Mouse (Mus musculus) hindbrain, embryonic 10.5 days (tissue): Measurements from ENCODE around the gene Olfr803. TPM values are rescaled to one million over a fixed set of nuclear protein-coding genes. Genes with fewer than 3 reads are reported as not detected.

Experiments
- DNase-seq: peaks from one replicate; pipeline ENCODE4 v3.0.0-alpha.2; 2017; ENCODE audit warnings: low spot score
- H3K27ac ChIP-seq: fragments of 300-500 bp; sonication (generic); 2 replicates; pipeline ENCODE4 v1.5.1; 2016; ENCODE audit warnings: mild to moderate bottlenecking, moderate library complexity
- H3K27me3 ChIP-seq: fragments of 300-500 bp; sonication (generic); 2 replicates; pipeline ENCODE4 v1.6.1; 2016; ENCODE audit warnings: mild to moderate bottlenecking; ENCODE audit not compliant: poor library complexity, insufficient read depth, severe bottlenecking
- H3K36me3 ChIP-seq: fragments of 300-500 bp; sonication (generic); 2 replicates; pipeline ENCODE4 v1.6.1; 2016; ENCODE audit warnings: mild to moderate bottlenecking, moderate library complexity
- H3K4me1 ChIP-seq: fragments of 300-500 bp; sonication (generic); replicated peaks from 2 replicates; pipeline ENCODE4 v1.6.1; 2016; ENCODE audit warnings: mild to moderate bottlenecking
- H3K4me3 ChIP-seq: fragments of 300-500 bp; sonication (generic); 2 replicates; pipeline ENCODE4 v1.5.1; 2016; ENCODE audit warnings: mild to moderate bottlenecking, moderate library complexity
- H3K9me3 ChIP-seq: fragments of 300-500 bp; sonication (generic); 2 replicates; pipeline ENCODE4 v1.6.1; 2016; ENCODE audit warnings: mild to moderate bottlenecking, moderate library complexity
- WGBS: fragments of 180-500 bp; shearing (Covaris S2); methylation state at CpG from one replicate; pipeline ENCODE4 v1.1.7; 2016; 5-methylcytosine and 5-hydroxymethylcytosine counted together
- polyA plus RNA-seq: library from polyadenylated mRNA; unstranded; fragments of >200 nt; fragmentation: Nextera tagmentation; extraction: Ambion mirVana; gene quantifications from 2 replicates; pipeline ENCODE4 v1.2.1, GENCODE M21; 2016

Olfr803 gene
- polyA plus RNA-seq: not detected in 2 replicates

DNA sequence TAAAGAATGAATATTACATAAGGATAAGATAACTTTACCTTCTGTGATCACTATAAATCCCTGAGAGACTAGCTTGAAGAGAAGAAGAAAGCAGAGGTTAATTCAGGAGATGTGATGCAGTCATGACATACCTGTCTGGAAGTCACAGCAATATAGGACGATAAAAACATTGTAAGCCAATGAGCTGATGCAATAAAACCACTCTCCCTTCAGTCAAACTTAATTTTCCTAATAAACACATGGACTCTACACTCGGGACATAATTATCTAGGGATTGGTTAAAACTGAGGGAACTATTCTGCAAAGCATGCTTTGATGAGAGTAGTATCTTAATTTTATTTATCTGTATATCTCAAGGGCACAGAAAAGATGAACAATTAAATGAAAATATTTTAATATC lies at the start of gene Olfr803:
TSS of gene Olfr803 (minus strand) at position 101 of the 400 bp plus-strand sequence.
- Histone ChIP-seq H3K4me3 (no peak within 1 kb of the TSS), H3K9me3 (no peaks in the 10 kb centered on the region), H3K27ac (no peak within 1 kb of the TSS), H3K4me1 (no peaks in the 10 kb centered on the region), H3K36me3 (no peaks in the 10 kb centered on the region), H3K27me3 (no peaks in the 10 kb centered on the region)
- WGBS: 77% methylated on average over 2 of the region's 2 CpGs
- DNase-seq: no peak

DNA sequence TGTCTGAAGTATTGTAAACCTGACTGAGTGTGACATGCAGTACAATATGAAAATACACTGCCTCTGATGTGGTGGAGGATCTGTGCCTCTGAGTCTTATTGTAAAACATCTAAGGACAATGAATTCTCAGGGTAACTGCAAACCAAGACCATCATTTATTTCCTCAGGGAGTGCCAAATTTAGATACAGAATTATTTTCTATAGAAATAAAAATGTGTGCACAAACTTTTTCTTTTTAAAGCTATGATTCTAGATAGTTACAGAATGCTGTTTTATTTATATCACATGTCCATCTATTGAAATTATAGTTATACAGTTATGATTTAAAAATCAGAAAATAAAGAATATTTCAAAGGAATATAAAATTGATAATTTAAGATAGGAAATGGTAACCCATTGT lies 47.7 kb upstream of the Olfr803 start, which contains the start of gene Olfr806:
TSS of gene Olfr806 (minus strand) at position 101 of the 400 bp plus-strand sequence.
- H3K27ac ChIP-seq: no peak within 1 kb of the TSS

DNA sequence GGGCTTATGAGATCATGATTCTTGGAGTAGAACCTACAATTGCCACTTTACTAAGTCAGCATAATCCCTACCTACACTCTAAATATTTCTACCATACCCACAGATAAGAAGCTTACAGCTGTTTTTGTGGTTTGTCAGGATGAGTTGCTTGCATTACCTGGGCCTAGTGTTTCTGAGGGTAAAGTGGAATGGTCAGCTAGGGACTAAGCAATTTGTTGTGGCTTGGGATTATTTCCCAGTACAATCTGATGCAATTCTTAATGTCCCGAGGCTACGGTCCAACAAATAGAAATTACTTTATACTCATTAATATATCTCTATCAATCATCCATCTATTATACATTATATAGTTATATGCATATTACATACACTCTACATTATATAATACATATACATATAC lies 35.2 kb upstream of the Olfr803 start, which contains the start of gene Olfr805:
TSS of gene Olfr805 (minus strand) at position 101 of the 400 bp plus-strand sequence.
- DNase-seq: no peak
- WGBS: 92% methylated on average over 2 of the region's 2 CpGs

More for the DNA sequence above, 47.7 kb upstream of the Olfr803 start, which contains the start of gene Olfr806:
- Histone ChIP-seq H3K4me3 (no peak within 1 kb of the TSS), H3K4me1 (no peaks in the 10 kb centered on the region), H3K27me3 (no peaks in the 10 kb centered on the region), H3K36me3 (no peaks in the 10 kb centered on the region), H3K9me3 (no peaks in the 10 kb centered on the region)
- no peak for DNase-seq

DNA sequence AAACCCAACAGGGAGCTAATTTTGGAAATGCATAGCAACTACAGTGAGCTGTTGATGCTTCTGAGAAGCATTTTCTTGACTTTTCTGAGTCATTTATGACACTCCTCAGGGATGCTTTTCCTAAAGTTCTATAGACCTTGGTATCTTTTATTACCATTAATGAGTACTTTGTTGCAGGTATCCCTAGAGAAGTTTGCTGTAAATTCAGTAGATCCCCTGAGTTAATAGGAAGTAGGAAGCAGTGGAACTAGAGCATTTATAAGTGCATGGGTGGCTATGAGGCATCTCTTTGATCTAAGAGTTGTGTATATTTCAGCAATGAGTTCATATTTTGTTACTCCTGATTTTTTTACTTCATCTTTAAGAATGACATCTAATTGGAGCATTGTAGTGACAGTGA lies 8.8 kb upstream of the Olfr803 start, which contains the start of gene Olfr804:
TSS of gene Olfr804 (plus strand) at position 301 of the 400 bp plus-strand sequence.
- H3K27ac ChIP-seq: no peak within 1 kb of the TSS
- no peak for DNase-seq
- H3K36me3 ChIP-seq: no peaks in the 10 kb centered on the region
- H3K4me3 ChIP-seq: no peak within 1 kb of the TSS
- no peaks in the 10 kb centered on the region for H3K27me3 ChIP-seq
- H3K9me3 ChIP-seq: no peaks in the 10 kb centered on the region
- no peaks in the 10 kb centered on the region for H3K4me1 ChIP-seq

More for the DNA sequence above, 35.2 kb upstream of the Olfr803 start, which contains the start of gene Olfr805:
- H3K36me3 ChIP-seq: no peaks in the 10 kb centered on the region
- H3K4me3 ChIP-seq: no peak within 1 kb of the TSS
- H3K9me3 ChIP-seq: no peaks in the 10 kb centered on the region
- H3K27me3 ChIP-seq: no peaks in the 10 kb centered on the region
- H3K27ac ChIP-seq: no peak within 1 kb of the TSS
- no peaks in the 10 kb centered on the region for H3K4me1 ChIP-seq

DNA sequence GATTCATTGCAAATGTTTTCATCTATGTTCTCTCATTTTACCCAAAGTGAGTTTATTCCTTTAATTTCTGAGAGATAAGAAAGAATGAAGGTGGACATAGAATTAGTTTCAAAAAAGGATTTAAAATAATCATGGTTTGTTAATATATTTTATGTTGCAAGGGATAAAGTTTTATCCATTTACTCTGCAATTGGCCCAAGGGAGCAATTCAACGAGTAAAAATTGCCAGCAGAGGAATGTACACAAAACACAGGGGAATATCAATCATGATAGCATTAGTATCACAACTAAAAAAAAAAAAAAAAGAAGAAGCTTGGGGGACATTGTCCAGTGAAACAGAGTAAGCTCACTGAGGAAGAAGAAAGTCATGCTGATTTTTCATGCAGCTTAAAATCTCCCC lies 6.0 kb downstream of the Olfr803 start, which contains the start of gene Olfr802:
TSS of gene Olfr802 (minus strand) at position 101 of the 400 bp plus-strand sequence.
- Histone ChIP-seq H3K27me3 (no peaks in the 10 kb centered on the region), H3K9me3 (no peaks in the 10 kb centered on the region), H3K27ac (no peak within 1 kb of the TSS), H3K36me3 (no peaks in the 10 kb centered on the region), H3K4me1 (no peaks in the 10 kb centered on the region), H3K4me3 (no peak within 1 kb of the TSS)
- WGBS: 87% methylated on average over 1 of the region's 1 CpGs
- DNase-seq: no peak

DNA sequence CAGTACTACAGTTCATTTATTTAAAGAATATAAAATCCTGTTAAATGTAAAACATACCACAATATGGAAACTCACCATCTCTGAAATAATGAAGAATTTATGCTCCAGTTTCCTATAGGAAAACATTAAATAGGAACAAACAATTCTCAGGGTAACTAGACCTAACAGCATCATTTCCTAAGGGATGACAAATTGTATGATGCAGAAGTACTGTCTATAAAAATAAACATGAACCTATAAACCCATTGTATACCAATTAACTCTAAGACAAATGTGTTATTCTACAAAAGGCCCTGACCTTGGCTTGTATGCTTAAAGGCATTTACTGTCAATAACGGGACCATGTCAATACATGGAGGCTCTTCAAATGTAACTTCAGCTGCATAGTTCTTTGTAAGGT lies 20.3 kb downstream of the Olfr803 start, which contains the start of gene Olfr801:
TSS of gene Olfr801 (minus strand) at position 101 of the 400 bp plus-strand sequence.
- no peaks in the 10 kb centered on the region for H3K9me3 ChIP-seq
- H3K36me3 ChIP-seq: no peaks in the 10 kb centered on the region
- no peak within 1 kb of the TSS for H3K4me3 ChIP-seq
- 78% methylated on average over 1 of the region's 1 CpGs for WGBS
- no peaks in the 10 kb centered on the region for H3K27me3 ChIP-seq
- no peak for DNase-seq
- no peaks in the 10 kb centered on the region for H3K4me1 ChIP-seq
- H3K27ac ChIP-seq: no peak within 1 kb of the TSS

DNA sequence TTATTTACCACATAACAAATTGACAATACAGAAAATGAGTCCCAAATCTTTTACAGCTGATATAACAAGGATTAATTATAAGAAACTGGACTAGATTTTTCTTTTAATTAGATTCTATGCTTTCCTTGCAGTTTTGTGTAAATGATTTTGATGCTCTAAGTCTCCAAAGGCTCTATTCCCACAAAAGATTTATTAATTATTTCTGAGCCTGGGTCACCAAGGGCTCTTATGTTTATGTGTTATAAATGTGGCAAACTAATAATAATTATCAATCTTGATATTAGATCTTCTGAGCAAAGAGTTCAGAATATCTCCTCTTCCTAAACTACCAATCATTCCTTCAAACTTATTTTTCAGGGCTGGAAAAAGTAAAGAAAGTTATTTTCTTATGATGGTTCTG lies 36.7 kb downstream of the Olfr803 start, which contains the start of gene Olfr800:
TSS of gene Olfr800 (plus strand) at position 301 of the 400 bp plus-strand sequence.
- Histone ChIP-seq H3K27me3 (no peaks in the 10 kb centered on the region), H3K27ac (no peak within 1 kb of the TSS), H3K4me3 (no peak within 1 kb of the TSS), H3K9me3 (no peaks in the 10 kb centered on the region), H3K36me3 (no peaks in the 10 kb centered on the region), H3K4me1 (no peaks in the 10 kb centered on the region)
- DNase-seq: no peak

DNA sequence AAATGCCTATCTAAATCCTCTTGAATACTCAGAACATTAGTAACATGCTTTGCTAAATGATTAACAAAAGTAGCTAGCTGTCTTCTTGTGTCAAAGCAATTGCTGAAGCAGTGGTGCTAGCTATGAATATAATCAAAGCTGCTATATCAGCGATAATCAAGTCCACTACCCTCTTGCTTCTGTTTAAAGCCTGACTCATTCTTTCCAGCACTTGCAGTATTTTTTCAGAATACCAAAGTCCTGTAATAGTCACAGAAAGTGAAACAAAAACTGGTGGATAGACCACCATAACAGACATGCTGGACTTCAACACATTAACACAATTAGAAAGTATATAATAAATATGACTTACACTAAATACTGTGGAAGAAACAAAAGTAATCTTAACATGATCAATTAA lies 42.3 kb downstream of the Olfr803 start:
- H3K36me3 ChIP-seq: no peaks in the 10 kb centered on the region
- H3K27ac ChIP-seq: no peak overlapping the region
- H3K9me3 ChIP-seq: no peaks in the 10 kb centered on the region
- H3K4me3 ChIP-seq: no peak overlapping the region
- H3K4me1 ChIP-seq: no peaks in the 10 kb centered on the region
- 79% methylated on average over 1 of the region's 1 CpGs for WGBS
- DNase-seq: no peak
- no peaks in the 10 kb centered on the region for H3K27me3 ChIP-seq

Other genes with a start within 250 kb of the Olfr803 start
- gene Olfr787, start 232.4 kb downstream of the Olfr803 start, polyA plus RNA-seq: not detected in 2 replicates
- gene Olfr788, start 223.3 kb downstream of the Olfr803 start, polyA plus RNA-seq: not detected in 2 replicates
- gene Olfr789, start 209.5 kb downstream of the Olfr803 start, polyA plus RNA-seq: not detected in 2 replicates
- not detected in 2 replicates for gene Olfr790, start 195.8 kb downstream of the Olfr803 start, polyA plus RNA-seq
- gene Olfr791, start 172.5 kb downstream of the Olfr803 start, polyA plus RNA-seq: not detected in 2 replicates
- not detected in 2 replicates for gene Olfr792, start 155.1 kb downstream of the Olfr803 start, polyA plus RNA-seq
- gene Olfr794, start 126.6 kb downstream of the Olfr803 start, polyA plus RNA-seq: not detected in 2 replicates
- not detected in 2 replicates for gene Olfr796, start 81.7 kb downstream of the Olfr803 start, polyA plus RNA-seq
- gene Olfr798, start 66.4 kb downstream of the Olfr803 start, polyA plus RNA-seq: not detected in 2 replicates
- gene Olfr799, start 56.8 kb downstream of the Olfr803 start, polyA plus RNA-seq: not detected in 2 replicates
- not detected in 2 replicates for gene Olfr800, start 36.6 kb downstream of the Olfr803 start, polyA plus RNA-seq
- gene Olfr801, start 20.4 kb downstream of the Olfr803 start, polyA plus RNA-seq: not detected in 2 replicates
- gene Olfr802, start 6.1 kb downstream of the Olfr803 start, polyA plus RNA-seq: not detected in 2 replicates
- gene Olfr804, start 8.9 kb upstream of the Olfr803 start, polyA plus RNA-seq: not detected in 2 replicates
- gene Olfr805, start 35.1 kb upstream of the Olfr803 start, polyA plus RNA-seq: not detected in 2 replicates
- not detected in 2 replicates for gene Olfr806, start 47.6 kb upstream of the Olfr803 start, polyA plus RNA-seq
- not detected in 2 replicates for gene Olfr807, start 63.5 kb upstream of the Olfr803 start, polyA plus RNA-seq
- gene Olfr808, start 71.2 kb upstream of the Olfr803 start, polyA plus RNA-seq: not detected in 2 replicates
- gene Olfr809, start 80.4 kb upstream of the Olfr803 start, polyA plus RNA-seq: not detected in 2 replicates
- not detected in 2 replicates for gene Olfr810, start 100.6 kb upstream of the Olfr803 start, polyA plus RNA-seq
- gene Olfr811, start 110.1 kb upstream of the Olfr803 start, polyA plus RNA-seq: not detected in 2 replicates
- not detected in 2 replicates for gene Olfr812, start 151.8 kb upstream of the Olfr803 start, polyA plus RNA-seq
- not detected in 2 replicates for gene Olfr813, start 161.1 kb upstream of the Olfr803 start, polyA plus RNA-seq
- not detected in 2 replicates for gene Olfr814, start 185.6 kb upstream of the Olfr803 start, polyA plus RNA-seq
- gene Olfr815, start 211.6 kb upstream of the Olfr803 start, polyA plus RNA-seq: not detected in 2 replicates
- not detected in 2 replicates for gene Olfr816, start 221.3 kb upstream of the Olfr803 start, polyA plus RNA-seq